Mouse (Mus musculus) hindbrain, postnatal 0 days (tissue): ENCODE data around the gene Med19. TPM values are rescaled to one million over a fixed set of nuclear protein-coding genes. Genes with fewer than 3 reads are reported as not detected.
A peak's percentile ranks its signal among the peaks of the same experiment; 100 is the strongest.

Experiments used
- ATAC-seq: fragments of 200-750 bp; cut with Nextera tagmentation; 2 replicates; pipeline ENCODE4 v1.8.0; 2017; ENCODE audit warnings: mild to moderate bottlenecking, moderate TSS enrichment, moderate library complexity
- DNase-seq: peaks from one replicate; pipeline ENCODE4 v3.0.0-alpha.2; 2015; ENCODE audit warnings: low spot score
- H3K27ac ChIP-seq: fragments of 300-500 bp; sonication (generic); 2 replicates; pipeline ENCODE4 v1.5.1; 2014; ENCODE audit warnings: mild to moderate bottlenecking
- H3K27me3 ChIP-seq: fragments of 300-500 bp; sonication (generic); 2 replicates; pipeline ENCODE4 v1.6.1; 2014; ENCODE audit warnings: low read length, mixed read lengths; ENCODE audit not compliant: insufficient read depth
- H3K36me3 ChIP-seq: fragments of 300-500 bp; sonication (generic); 2 replicates; pipeline ENCODE4 v1.6.1; 2014; ENCODE audit warnings: low read length, mixed read lengths; ENCODE audit not compliant: insufficient read depth
- H3K4me1 ChIP-seq: fragments of 300-500 bp; sonication (generic); 2 replicates; pipeline ENCODE4 v1.6.1; 2014; ENCODE audit warnings: antibody characterized with exemption, low read length, mixed read lengths; ENCODE audit not compliant: insufficient read depth
- H3K4me2 ChIP-seq: fragments of 300-500 bp; sonication (generic); 2 replicates; pipeline ENCODE4 v1.6.1; 2014; ENCODE audit warnings: low read depth, mild to moderate bottlenecking, low read length, moderate library complexity, mixed read lengths
- H3K4me3 ChIP-seq: fragments of 300-500 bp; sonication (generic); 2 replicates; pipeline ENCODE4 v1.5.1; 2014; ENCODE audit warnings: low read length
- H3K9ac ChIP-seq: fragments of 300-500 bp; sonication (generic); replicated peaks from 2 replicates; pipeline ENCODE4 v1.6.1; 2014; ENCODE audit warnings: mild to moderate bottlenecking, low read length, moderate library complexity, mixed read lengths
- H3K9me3 ChIP-seq: fragments of 300-500 bp; sonication (generic); 2 replicates; pipeline ENCODE4 v1.6.1; 2016; ENCODE audit warnings: low read length, mixed read lengths
- CTCF ChIP-seq: IDR thresholded peaks from 2 replicates; pipeline ENCODE4 v1.5.1; 2016; ENCODE audit warnings: antibody characterized with exemption, control low read depth, low read depth
- WGBS: fragments of 180-500 bp; shearing (Covaris S2); extraction: QIAGEN DNeasy Blood & Tissue Kit; methylation state at CpG from one replicate; pipeline ENCODE4 v1.1.7; 2014; 5-methylcytosine and 5-hydroxymethylcytosine counted together
- polyA plus RNA-seq: library from polyadenylated mRNA; unstranded; fragments of >200 nt; fragmentation: Nextera tagmentation; extraction: Ambion mirVana; gene quantifications from 2 replicates; pipeline ENCODE4 v1.2.1, GENCODE M21; 2015
- total RNA-seq: library from RNA; depleted of rRNA; stranded (reverse); fragments of >200 nt; gene quantifications from 2 replicates; pipeline ENCODE4 v1.2.3, GENCODE M21; 2014; rRNA removed

Med19 gene
- total and polyA plus RNA-seq, 2 experiments from 2014 or later = 31.6 to 47.4 TPM

GRCm38 (mm10) chr2:84733579-84734300, 55.5 kb downstream of the Med19 start, which contains the start of gene Ypel4:
Ypel4 (plus strand) TSS chr2:84734058.
- no peak for TF ChIP-seq CTCF
- H3K36me3 ChIP-seq = no peaks in the 10 kb centered on the region
- peak within 1 kb of the TSS; percentile 77 for H3K27ac ChIP-seq
- DNase-seq = peak; percentile 82
- no peaks in the 10 kb centered on the region for H3K9me3 ChIP-seq
- H3K4me2 ChIP-seq = peak within 1 kb of the TSS; percentile 75
- peak; percentile 86 for ATAC-seq
- H3K27me3 ChIP-seq = no peaks in the 10 kb centered on the region
- 2% methylated on average over 8 of the region's 8 CpGs for WGBS
- peak within 1 kb of the TSS; percentile 47 for H3K4me3 ChIP-seq
- peaks cover 32% of the 10 kb centered on the region for H3K4me1 ChIP-seq
- peak within 1 kb of the TSS; percentile 70 for H3K9ac ChIP-seq

- Histone ChIP-seq H3K27me3 (no peaks in the 10 kb centered on the region), H3K36me3 (no peaks in the 10 kb centered on the region), H3K9ac (peak overlapping the region; percentile 70), H3K4me2 (peak overlapping the region; percentile 75), H3K9me3 (no peaks in the 10 kb centered on the region), H3K4me1 (peaks cover 35% of the 10 kb centered on the region), H3K27ac (peak overlapping the region; percentile 77), H3K4me3 (peak overlapping the region; percentile 47)
- DNase-seq (peak; percentile 70), ATAC-seq (peak; percentile 57)
- no peak for TF ChIP-seq CTCF
- 0% methylated on average over 11 of the region's 11 CpGs for WGBS
These were observed 56.2 kb downstream of the Med19 start for GRCm38 (mm10) chr2:84734351-84734864.

- Histone ChIP-seq H3K36me3 (no peaks in the 10 kb centered on the region), H3K4me1 (peaks cover 35% of the 10 kb centered on the region), H3K9me3 (no peaks in the 10 kb centered on the region), H3K27me3 (no peaks in the 10 kb centered on the region), H3K4me3 (peak overlapping the region; percentile 47), H3K4me2 (peak overlapping the region; percentile 75), H3K9ac (peak overlapping the region; percentile 70), H3K27ac (peak overlapping the region; percentile 77)
- ATAC-seq (no peak), DNase-seq (no peak)
- TF ChIP-seq CTCF = no peak
- 3% methylated on average over 2 of the region's 2 CpGs for WGBS
These were observed 56.7 kb downstream of the Med19 start for GRCm38 (mm10) chr2:84734919-84735318.

- no peak for DNase-seq
- peak overlapping the region; percentile 75 for H3K4me2 ChIP-seq
- H3K27ac ChIP-seq = peak overlapping the region; percentile 77
- no peaks in the 10 kb centered on the region for H3K27me3 ChIP-seq
- no peak for ATAC-seq
- H3K9me3 ChIP-seq = no peaks in the 10 kb centered on the region
- H3K9ac ChIP-seq = peak overlapping the region; percentile 70
- H3K4me3 ChIP-seq = peak overlapping the region; percentile 47
- 16% methylated on average over 7 of the region's 7 CpGs for WGBS
- no peaks in the 10 kb centered on the region for H3K36me3 ChIP-seq
- H3K4me1 ChIP-seq = peaks cover 35% of the 10 kb centered on the region
- TF ChIP-seq CTCF = no peak
These were observed 57.2 kb downstream of the Med19 start for GRCm38 (mm10) chr2:84735346-84735920.

GRCm38 (mm10) chr2:84736312-84737161, 58.3 kb downstream of the Med19 start:
- Histone ChIP-seq H3K9ac (peak overlapping the region; percentile 35), H3K27ac (no peak overlapping the region), H3K36me3 (no peaks in the 10 kb centered on the region), H3K9me3 (no peaks in the 10 kb centered on the region), H3K27me3 (no peaks in the 10 kb centered on the region), H3K4me2 (peak overlapping the region; percentile 75), H3K4me3 (peak overlapping the region; percentile 22), H3K4me1 (peaks cover 40% of the 10 kb centered on the region)
- ATAC-seq (no peak), DNase-seq (peak; percentile 31)
- 4% methylated on average over 27 of the region's 27 CpGs for WGBS
- TF ChIP-seq CTCF = no peak

- H3K4me1 ChIP-seq = peaks cover 47% of the 10 kb centered on the region
- no peaks in the 10 kb centered on the region for H3K27me3 ChIP-seq
- DNase-seq = peak; percentile 60
- no peaks in the 10 kb centered on the region for H3K9me3 ChIP-seq
- WGBS = 7% methylated on average over 8 of the region's 8 CpGs
- no peak for ATAC-seq
- no peaks in the 10 kb centered on the region for H3K36me3 ChIP-seq
- no peak overlapping the region for H3K27ac ChIP-seq
- peak overlapping the region; percentile 75 for H3K4me2 ChIP-seq
- H3K9ac ChIP-seq = peak overlapping the region; percentile 35; the same call in 1 of the 2 replicates
- H3K4me3 ChIP-seq = no peak overlapping the region
- peak; percentile 41 for TF ChIP-seq CTCF
These were observed 59.3 kb downstream of the Med19 start for GRCm38 (mm10) chr2:84737451-84737925.

Other genes with a start within 250 kb of the Med19 start
- gene Tfpi, start 201.6 kb upstream of the Med19 start, total RNA-seq = 9.5 and 10.7 TPM in 2 replicates
- 13.1 and 15.3 TPM in 2 replicates for gene Tfpi, start 201.6 kb upstream of the Med19 start, polyA plus RNA-seq
- gene Ctnnd1, start 27.6 kb upstream of the Med19 start, total RNA-seq = 75.7 and 86.5 TPM in 2 replicates
- 12.7 and 15.8 TPM in 2 replicates for gene Ctnnd1, start 27.6 kb upstream of the Med19 start, polyA plus RNA-seq
- gene Btbd18, start 19.3 kb upstream of the Med19 start, total RNA-seq = not detected in 2 replicates
- 0.50 and 0.68 TPM in 2 replicates for gene Btbd18, start 19.3 kb upstream of the Med19 start, polyA plus RNA-seq
- 271 and 302 TPM in 2 replicates for gene Selenoh, start 7.6 kb upstream of the Med19 start, total RNA-seq
- 247 and 248 TPM in 2 replicates for gene Selenoh, start 7.6 kb upstream of the Med19 start, polyA plus RNA-seq
- gene Gm28635, start 361 bp upstream of the Med19 start, total RNA-seq = not detected in 2 replicates
- not detected in 2 replicates for gene Gm28635, start 361 bp upstream of the Med19 start, polyA plus RNA-seq
- gene Tmx2, start 738 bp downstream of the Med19 start, total RNA-seq = 133 and 150 TPM in 2 replicates
- 342 and 347 TPM in 2 replicates for gene Tmx2, start 738 bp downstream of the Med19 start, polyA plus RNA-seq
- gene Zdhhc5, start 36.8 kb downstream of the Med19 start, total RNA-seq = 38.2 and 41.3 TPM in 2 replicates
- gene Zdhhc5, start 36.8 kb downstream of the Med19 start, polyA plus RNA-seq = 14.6 and 16.8 TPM in 2 replicates
- 6.3 and 14.3 TPM in 2 replicates for gene Clp1, start 48.9 kb downstream of the Med19 start, total RNA-seq
- gene Clp1, start 48.9 kb downstream of the Med19 start, polyA plus RNA-seq = 11.2 and 12.0 TPM in 2 replicates
- 10.0 and 16.8 TPM in 2 replicates for gene Ypel4, start 55.7 kb downstream of the Med19 start, total RNA-seq
- 12.3 and 13.1 TPM in 2 replicates for gene Ypel4, start 55.7 kb downstream of the Med19 start, polyA plus RNA-seq
- gene Gm19426, start 65.3 kb downstream of the Med19 start, total RNA-seq = 2.9 and 4.3 TPM in 2 replicates
- gene Gm19426, start 65.3 kb downstream of the Med19 start, polyA plus RNA-seq = 3.8 and 6.1 TPM in 2 replicates
- 28.5 and 36.5 TPM in 2 replicates for gene Serping1, start 97.0 kb downstream of the Med19 start, total RNA-seq
- 40.9 and 46.5 TPM in 2 replicates for gene Serping1, start 97.0 kb downstream of the Med19 start, polyA plus RNA-seq
- 12.8 and 22.6 TPM in 2 replicates for gene Ube2l6, start 120.4 kb downstream of the Med19 start, total RNA-seq
- gene Ube2l6, start 120.4 kb downstream of the Med19 start, polyA plus RNA-seq = 16.8 and 17.7 TPM in 2 replicates
- gene Smtnl1, start 144.2 kb downstream of the Med19 start, total RNA-seq = 0.75 TPM in 1 of 2 replicates, not detected in the other
- gene Smtnl1, start 144.2 kb downstream of the Med19 start, polyA plus RNA-seq = not detected in 2 replicates
- gene Timm10, start 148.6 kb downstream of the Med19 start, total RNA-seq = 44.5 and 57.3 TPM in 2 replicates
- gene Timm10, start 148.6 kb downstream of the Med19 start, polyA plus RNA-seq = 82.5 and 91.7 TPM in 2 replicates
- 5.8 and 9.3 TPM in 2 replicates for gene Slc43a1, start 160.4 kb downstream of the Med19 start, total RNA-seq
- 1.3 and 1.5 TPM in 2 replicates for gene Slc43a1, start 160.4 kb downstream of the Med19 start, polyA plus RNA-seq
- 10.1 and 12.2 TPM in 2 replicates for gene Rtn4rl2, start 208.3 kb downstream of the Med19 start, total RNA-seq
- 4.2 and 4.3 TPM in 2 replicates for gene Rtn4rl2, start 208.3 kb downstream of the Med19 start, polyA plus RNA-seq